Mouse (Mus musculus): ENCODE results near the gene Bmyc. TPM values are rescaled to one million over a fixed set of nuclear protein-coding genes. Genes with fewer than 3 reads are reported as not detected.
"Not testable (repeated sequence)": the region's sequence is repeated elsewhere in the genome, so short reads cannot be mapped to it uniquely, and the experiment has no call there.

The Bmyc gene
- total and polyA plus RNA-seq, 3 experiments = 12.7 to 21.2 (median 14.8) TPM

DNA sequence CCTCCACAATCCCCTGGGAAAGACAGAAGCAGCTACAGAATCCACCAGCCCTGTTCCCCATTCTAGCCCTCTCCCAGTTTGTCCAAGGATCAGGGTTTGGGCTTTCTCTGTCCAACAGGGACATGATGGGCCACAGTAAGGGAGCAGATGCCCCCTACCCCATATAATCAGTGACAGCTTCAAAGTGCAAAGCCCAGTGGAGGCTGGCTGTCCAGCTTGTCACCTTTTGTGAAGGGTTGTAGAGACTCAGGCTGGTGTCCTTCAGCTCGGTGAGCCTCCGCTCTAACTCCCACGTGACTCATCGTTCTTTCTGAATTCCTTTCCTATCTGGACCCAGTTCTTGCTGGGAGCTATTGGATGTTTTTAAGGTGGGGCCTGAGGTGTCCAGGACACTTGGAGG lies 2.8 kb upstream of the Bmyc start:
- 37% methylated on average over 4 of the region's 4 CpGs for WGBS
- TF ChIP-seq POLR2A (IDR thresholded peaks at IDR 0.05; ENCODE audit: insufficient read depth, low read depth, low read length) = no peak
- Histone ChIP-seq H3K79me2 (replicated peaks; ENCODE audit: control insufficient read depth, insufficient read depth, low read length) (no peaks in the 10 kb centered on the region), H3K27ac (no peak overlapping the region), H3K4me3 (no peak overlapping the region), H3K27me3 (ENCODE audit: control insufficient read depth, insufficient read depth, low read length) (no peaks in the 10 kb centered on the region), H3K4me1 (ENCODE audit: control insufficient read depth, insufficient read depth, low read length) (peaks cover 4% of the 10 kb centered on the region), H3K36me3 (ENCODE audit: control insufficient read depth, insufficient read depth, low read length) (no peaks in the 10 kb centered on the region), H3K9ac (ENCODE audit: low read depth, low read length) (no peak overlapping the region)
- DNase-seq = no peak
- intact Hi-C loops (cut with DNase I) = no loop called here

DNA sequence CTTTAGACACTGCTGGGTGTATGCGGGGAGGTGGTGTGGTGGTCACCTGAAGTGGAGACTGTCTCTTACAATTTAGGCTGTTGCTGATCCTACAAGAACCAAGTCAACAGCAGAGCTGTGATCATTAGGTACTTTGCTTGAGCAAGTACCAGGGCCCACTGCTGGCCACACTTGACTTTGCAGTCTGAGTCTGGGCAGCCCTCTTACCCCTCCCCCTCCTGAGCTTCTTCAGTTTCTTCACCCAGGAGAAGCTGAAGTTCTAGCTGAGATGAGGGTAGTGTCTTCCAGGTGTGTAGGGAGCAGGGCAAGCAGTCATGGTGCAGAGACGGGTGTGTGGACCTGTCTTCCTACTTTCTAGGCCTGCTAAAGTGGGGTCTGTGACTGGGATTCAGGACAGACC lies 1.6 kb downstream of the Bmyc start:
- peak in 1 of 2 experiments; percentile 11 for DNase-seq
- TF ChIP-seq POLR2A (IDR thresholded peaks at IDR 0.05; ENCODE audit: insufficient read depth, low read depth, low read length) (no peak), CTCF (IDR thresholded peaks at IDR 0.05) (peak; percentile 50)
- Histone ChIP-seq H3K4me3 (no peak overlapping the region), H3K4me1 (ENCODE audit: control insufficient read depth, insufficient read depth, low read length) (peaks cover 3% of the 10 kb centered on the region), H3K36me3 (ENCODE audit: control insufficient read depth, insufficient read depth, low read length) (no peaks in the 10 kb centered on the region), H3K27me3 (ENCODE audit: control insufficient read depth, insufficient read depth, low read length) (no peaks in the 10 kb centered on the region), H3K9ac (ENCODE audit: low read depth, low read length) (no peak overlapping the region), H3K27ac (no peak overlapping the region), H3K79me2 (replicated peaks; ENCODE audit: control insufficient read depth, insufficient read depth, low read length) (no peaks in the 10 kb centered on the region)
- intact Hi-C loops (cut with DNase I) = loop anchor here (2.0 kb wide), 1 partner anchor 43 kb away; no protein-coding TSS in a partner anchor
- 87% methylated on average over 2 of the region's 2 CpGs for WGBS

GRCm38 (mm10) chr2:25709056-25709455 lies 2.5 kb downstream of the Bmyc start:
- not testable (repeated sequence) for H3K27ac ChIP-seq, DNase-seq
- intact Hi-C loops (cut with DNase I) = loop anchor here (2.0 kb wide), 1 partner anchor 42 kb away; no protein-coding TSS in a partner anchor

GRCm38 (mm10) chr2:25709791-25710190 lies 3.3 kb downstream of the Bmyc start:
- H3K27ac ChIP-seq; DNase-seq; H3K9ac ChIP-seq (ENCODE audit: low read depth, low read length); H3K4me1 ChIP-seq (ENCODE audit: control insufficient read depth, insufficient read depth, low read length); H3K4me3 ChIP-seq; H3K36me3 ChIP-seq (ENCODE audit: control insufficient read depth, insufficient read depth, low read length); H3K27me3 ChIP-seq (ENCODE audit: control insufficient read depth, insufficient read depth, low read length); H3K79me2 ChIP-seq (replicated peaks; ENCODE audit: control insufficient read depth, insufficient read depth, low read length): not testable (repeated sequence)
- intact Hi-C loops (cut with DNase I) = loop anchor here (2.0 kb wide), 1 partner anchor 41 kb away; no protein-coding TSS in a partner anchor
- WGBS = 66% methylated on average over 2 of the region's 2 CpGs

More at GRCm38 (mm10) chr2:25709056-25709455, 2.5 kb downstream of the Bmyc start:
- H3K4me1 ChIP-seq (ENCODE audit: control insufficient read depth, insufficient read depth, low read length); H3K9ac ChIP-seq (ENCODE audit: low read depth, low read length); H3K79me2 ChIP-seq (replicated peaks; ENCODE audit: control insufficient read depth, insufficient read depth, low read length); H3K36me3 ChIP-seq (ENCODE audit: control insufficient read depth, insufficient read depth, low read length); H3K27me3 ChIP-seq (ENCODE audit: control insufficient read depth, insufficient read depth, low read length); H3K4me3 ChIP-seq: not testable (repeated sequence)
- WGBS = 90% methylated on average over 1 of the region's 1 CpGs

GRCm38 (mm10) chr2:25711641-25712040 lies 5.1 kb downstream of the Bmyc start:
- H3K36me3 ChIP-seq (ENCODE audit: control insufficient read depth, insufficient read depth, low read length); DNase-seq; H3K4me3 ChIP-seq; H3K27ac ChIP-seq; H3K27me3 ChIP-seq (ENCODE audit: control insufficient read depth, insufficient read depth, low read length); H3K4me1 ChIP-seq (ENCODE audit: control insufficient read depth, insufficient read depth, low read length); H3K79me2 ChIP-seq (replicated peaks; ENCODE audit: control insufficient read depth, insufficient read depth, low read length); H3K9ac ChIP-seq (ENCODE audit: low read depth, low read length); intact Hi-C loops (cut with DNase I): not testable (repeated sequence)
- WGBS = 38% methylated on average over 3 of the region's 3 CpGs

DNA sequence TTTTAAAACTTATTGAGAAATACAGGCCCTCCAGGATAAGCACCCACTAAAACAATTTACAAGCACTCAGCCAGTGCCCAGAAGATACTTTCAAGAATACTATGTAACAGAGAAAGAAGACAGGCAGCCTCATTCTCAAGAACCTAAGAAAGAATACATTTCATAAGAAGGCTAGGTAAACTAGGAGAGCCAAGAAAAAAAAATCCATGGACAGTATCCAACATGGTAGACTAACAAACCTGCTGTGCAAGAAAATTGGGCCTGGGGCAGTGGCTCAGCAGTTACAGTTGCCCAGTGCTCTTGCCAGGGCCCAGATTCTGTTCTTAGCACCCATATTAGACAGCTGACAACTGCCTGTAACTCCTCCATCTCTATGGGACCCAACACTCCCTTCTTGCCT lies 10.7 kb downstream of the Bmyc start:
- Histone ChIP-seq H3K27ac (no peak overlapping the region), H3K4me3 (no peak overlapping the region), H3K36me3 (ENCODE audit: control insufficient read depth, insufficient read depth, low read length) (no peaks in the 10 kb centered on the region), H3K27me3 (ENCODE audit: control insufficient read depth, insufficient read depth, low read length) (no peaks in the 10 kb centered on the region), H3K4me1 (ENCODE audit: control insufficient read depth, insufficient read depth, low read length) (no peaks in the 10 kb centered on the region), H3K79me2 (replicated peaks; ENCODE audit: control insufficient read depth, insufficient read depth, low read length) (no peaks in the 10 kb centered on the region), H3K9ac (ENCODE audit: low read depth, low read length) (no peak overlapping the region)
- TF ChIP-seq EP300 (IDR thresholded peaks at IDR 0.05; ENCODE audit: insufficient read depth, low read depth, low read length) (no peak), CTCF (IDR thresholded peaks at IDR 0.05) (no peak), POLR2A (IDR thresholded peaks at IDR 0.05; ENCODE audit: insufficient read depth, low read depth, low read length) (no peak)
- intact Hi-C loops (cut with DNase I) = no loop called here
- no peak for DNase-seq

All from heart, adult 2 months (tissue).